Mouse (Mus musculus) monocyte, adult 5-6 weeks (primary cell): ENCODE data around the gene Fmo2. TPM values are rescaled to one million over a fixed set of nuclear protein-coding genes. Genes with fewer than 3 reads are reported as not detected.

Experiments
- ATAC-seq: fragments of 153-309, 156-312 bp; replicated peaks from 2 replicates; pipeline ENCODE4 v1.8.0; 2017; ENCODE audit warnings: mild to moderate bottlenecking; ENCODE audit not compliant: low TSS enrichment, insufficient number of reproducible peaks, severe bottlenecking, poor library complexity, low FRiP score
- total RNA-seq: library from RNA; stranded (forward); fragments of 200-1000, 200-491, 200-594 nt; gene quantifications from 3 replicates; pipeline ENCODE4 v1.2.3, GENCODE M21; 2017

Fmo2 gene
- not detected in 3 replicates for total RNA-seq

DNA sequence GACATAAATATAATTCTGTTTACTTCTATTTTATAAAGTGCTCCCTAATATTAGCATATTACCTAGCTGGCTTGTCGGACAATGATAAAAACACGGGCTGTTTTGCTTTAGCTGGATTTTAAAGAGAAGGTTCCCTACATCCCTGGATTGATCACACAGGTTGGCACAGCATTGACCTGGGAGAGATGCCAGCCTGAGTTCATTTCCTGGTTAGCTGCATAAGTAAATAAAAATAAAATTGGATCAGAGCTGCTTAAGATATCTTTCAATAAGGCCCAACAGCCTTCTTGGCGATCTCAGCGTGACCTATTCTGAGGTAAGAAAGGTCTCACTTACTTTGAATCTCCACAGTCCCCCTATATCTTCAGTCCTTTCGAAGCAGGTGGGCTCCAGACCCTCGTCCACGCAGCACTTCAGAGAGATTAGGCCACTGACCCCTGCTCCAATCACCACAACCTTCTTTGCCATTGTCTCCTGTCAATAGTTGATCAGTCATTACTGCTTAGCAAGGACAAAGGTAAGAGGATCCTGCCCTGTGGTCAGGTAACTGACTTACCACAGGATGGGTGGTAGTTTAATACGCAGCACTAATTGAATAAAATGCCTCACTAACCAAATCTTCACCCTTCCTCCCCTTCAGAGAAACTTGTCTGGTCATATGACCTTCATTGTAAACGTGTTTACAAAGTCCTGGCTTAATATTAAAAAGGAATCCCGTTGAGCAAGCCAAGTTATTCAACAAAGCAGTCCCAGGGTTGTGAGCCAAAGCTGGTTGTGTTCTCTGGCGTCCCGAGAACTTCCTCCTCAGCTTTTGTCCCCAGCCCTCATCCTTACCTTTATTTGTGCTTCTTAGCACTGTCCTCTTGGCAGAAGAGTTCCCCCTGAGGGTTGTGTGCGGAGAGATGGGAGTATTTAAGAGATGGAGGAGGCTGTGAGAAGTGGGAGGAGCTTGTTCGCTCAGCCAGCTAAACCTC, at the start of gene Fmo2:
Gene Fmo2 (minus strand): TSS at position 889 of the 974 bp plus-strand sequence.
- no peak for ATAC-seq

DNA sequence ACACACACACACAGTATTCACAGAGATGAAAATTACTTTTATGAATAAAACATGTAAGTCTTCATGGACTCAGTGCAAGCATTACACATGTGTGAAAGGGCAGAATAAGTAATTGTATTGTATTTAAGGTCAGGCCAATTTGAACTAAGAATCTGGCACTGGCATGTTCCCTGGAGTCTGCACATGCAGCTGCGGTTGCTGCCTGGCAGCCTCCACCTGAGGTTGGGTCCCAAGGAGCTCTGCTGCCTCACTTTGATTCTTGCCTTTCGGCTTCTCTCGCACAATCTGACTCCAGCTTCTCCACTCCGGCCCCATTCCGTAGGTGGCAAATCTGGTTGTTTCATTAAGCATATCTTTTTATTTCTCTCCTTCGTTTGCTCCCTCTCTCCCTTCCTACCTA, 49.4 kb upstream of the Fmo2 start:
- no peak for ATAC-seq

GRCm38 (mm10) chr1:162946837-162947558, 48.5 kb upstream of the Fmo2 start:
- ATAC-seq: no peak

DNA sequence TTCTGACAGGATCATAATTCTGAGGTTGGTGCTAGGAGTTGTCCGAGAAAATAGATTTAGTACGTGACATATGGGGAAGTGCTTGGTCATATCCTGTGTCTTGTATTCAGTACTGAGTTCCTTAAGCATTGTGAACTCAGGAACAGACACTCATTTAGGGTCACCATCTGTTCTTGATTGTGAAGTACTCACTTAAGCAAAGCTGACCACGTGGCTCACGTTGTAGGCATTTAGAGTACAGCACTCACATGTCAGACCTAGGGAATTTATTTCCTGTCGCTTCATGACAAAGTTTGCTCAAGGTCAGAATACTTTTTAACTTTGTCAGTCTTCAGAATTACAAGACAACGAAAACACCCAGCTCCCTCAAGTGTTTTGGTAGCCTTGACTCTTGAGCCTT, 45.2 kb upstream of the Fmo2 start:
- ATAC-seq: no peak

DNA sequence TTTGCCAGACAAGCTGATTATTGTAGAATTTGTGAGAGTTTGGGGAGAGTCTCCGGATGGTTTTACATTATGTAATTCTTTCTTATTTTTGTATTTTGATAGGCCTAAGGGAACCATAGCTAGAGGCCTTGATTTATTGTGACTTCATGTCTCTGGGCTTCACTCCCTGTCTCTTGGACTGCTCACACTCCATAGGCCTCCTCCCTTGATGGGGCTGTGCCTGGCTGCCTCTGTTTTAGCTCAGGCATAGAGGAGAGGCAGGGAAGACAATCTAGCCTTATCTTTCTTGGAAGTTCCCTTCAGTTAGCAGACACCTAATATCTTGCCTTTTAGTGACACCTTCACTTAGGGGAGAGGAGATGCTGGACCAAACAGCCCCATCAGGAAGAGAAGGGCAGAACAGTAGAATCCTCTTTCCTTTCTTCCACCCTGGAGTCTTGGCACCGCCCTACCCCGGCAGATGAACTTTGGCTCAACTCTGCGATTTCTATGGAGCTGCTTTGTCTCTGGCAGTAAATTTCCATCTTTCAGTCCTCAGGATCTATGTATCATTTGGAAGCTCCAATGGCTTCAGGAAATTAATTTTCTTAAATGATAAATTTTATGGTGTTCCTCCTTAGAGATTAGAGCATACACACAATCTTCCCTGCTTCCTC, 40.3 kb upstream of the Fmo2 start:
- ATAC-seq: no peak

- no peak for ATAC-seq
Measured at GRCm38 (mm10) chr1:162937970-162938695, 39.6 kb upstream of the Fmo2 start.

DNA sequence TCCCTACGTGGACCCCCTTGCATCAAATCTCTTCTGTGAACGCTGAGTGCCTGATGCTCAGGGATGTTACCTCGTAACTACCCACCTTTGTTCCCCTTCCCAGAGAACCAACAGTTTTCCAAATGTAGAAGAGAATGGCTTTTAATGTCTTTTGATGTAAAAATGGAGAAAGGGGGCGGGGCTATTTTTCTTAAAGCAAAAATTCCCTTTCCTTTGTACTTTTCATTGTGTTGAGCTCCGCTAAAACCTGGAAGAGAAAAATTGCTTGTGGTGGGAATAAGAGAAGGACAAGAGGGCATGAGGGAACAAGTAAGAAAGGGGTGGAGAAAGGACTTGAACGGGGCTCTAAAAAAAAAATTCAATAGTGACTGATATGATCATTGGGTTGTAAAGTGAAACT, 38.9 kb upstream of the Fmo2 start, which contains the start of gene Fmo6:
Gene Fmo6 (minus strand): TSS at position 101 of the 400 bp plus-strand sequence.
- no peak for ATAC-seq

DNA sequence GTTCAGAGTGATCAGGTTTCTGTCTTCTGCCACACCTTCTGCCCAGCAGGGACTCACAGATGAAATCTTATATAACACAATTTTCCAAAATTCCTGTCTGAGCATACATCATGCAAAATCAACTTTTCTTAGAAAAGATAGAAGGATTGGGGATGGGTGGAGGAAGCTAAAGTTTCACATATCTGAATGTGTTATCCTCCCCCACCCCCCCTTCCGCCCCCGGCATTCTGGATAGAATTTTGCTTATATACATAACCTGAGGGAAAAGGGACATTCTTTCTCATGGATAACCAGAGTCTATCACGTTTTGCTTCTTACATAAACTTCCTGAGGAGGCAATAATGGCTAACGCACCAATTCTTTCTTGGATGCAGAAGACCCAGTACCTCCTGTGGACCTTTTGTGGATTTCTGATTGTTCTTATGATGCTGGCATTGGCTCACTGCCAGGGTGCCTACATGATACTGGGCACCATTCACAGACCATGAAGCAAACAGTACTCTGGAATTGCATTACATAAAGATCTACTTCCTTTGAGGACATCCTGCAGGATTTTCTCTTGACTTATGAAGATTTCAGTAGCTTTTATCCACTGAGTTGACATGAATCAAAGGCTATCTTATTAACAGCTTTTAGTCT, 36.0 kb upstream of the Fmo2 start:
- ATAC-seq: no peak

DNA sequence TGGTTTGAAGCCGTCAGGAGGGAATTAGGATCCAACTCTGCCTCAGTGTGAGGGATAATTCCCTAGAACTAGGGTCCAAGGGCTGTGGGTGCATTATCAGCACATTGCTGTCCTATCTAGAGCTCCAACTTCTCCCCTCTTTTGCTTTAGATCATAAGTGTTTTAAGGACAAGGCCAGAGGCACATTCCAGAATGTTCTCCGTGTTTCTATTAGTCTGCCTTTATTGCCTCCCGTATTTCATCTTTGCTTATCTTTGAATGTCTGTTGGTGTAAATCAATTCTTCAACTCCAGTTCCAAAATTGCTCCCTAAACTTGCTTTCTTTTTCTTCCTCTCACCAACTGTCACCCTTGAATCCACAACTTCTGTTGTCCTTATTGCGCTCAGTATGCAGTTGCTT, 33.9 kb upstream of the Fmo2 start:
- no peak for ATAC-seq

DNA sequence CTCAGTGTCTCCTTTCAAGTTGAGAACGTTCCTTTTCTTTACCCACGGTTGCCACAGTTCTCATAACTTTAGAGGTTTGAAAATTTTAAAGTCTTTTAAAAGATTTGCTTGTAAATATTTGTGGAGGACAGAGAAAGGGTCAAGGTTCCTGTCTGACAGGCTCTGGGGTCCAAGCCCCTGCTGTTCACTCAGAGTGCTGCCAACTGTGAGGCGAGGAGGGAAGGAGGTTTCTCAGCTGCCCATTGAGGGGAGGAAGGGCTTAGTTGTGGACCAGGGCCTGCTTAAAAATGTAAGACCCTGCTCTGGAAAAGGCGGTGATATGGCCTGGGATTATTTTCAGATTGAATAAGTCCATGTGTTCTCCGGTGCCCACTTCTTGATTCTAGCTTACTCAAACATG, 33.4 kb upstream of the Fmo2 start:
- no peak for ATAC-seq

DNA sequence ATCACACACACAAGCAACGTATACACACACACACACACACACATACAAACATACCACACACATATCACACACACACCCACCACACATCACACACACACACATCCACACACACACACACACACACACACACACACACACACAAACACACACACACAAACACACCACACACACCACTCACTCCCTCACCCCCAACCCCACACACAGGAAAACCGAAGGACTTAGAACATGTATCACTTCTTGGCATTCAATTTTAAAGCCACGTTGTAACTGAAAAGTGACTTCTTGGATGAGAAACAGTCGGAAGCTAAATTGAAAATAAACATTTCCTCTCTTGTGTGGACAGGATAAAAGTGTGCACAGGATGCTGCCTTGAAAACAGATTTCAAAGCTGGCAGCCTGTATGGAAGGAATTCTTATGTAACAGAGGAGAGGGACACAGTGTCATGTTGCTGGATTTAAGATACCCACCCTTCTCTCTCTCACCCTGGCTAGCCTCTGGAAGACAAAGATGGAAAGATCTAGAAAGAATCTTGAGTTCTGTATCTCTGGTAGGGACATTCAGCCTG, 32.9 kb upstream of the Fmo2 start:
- no peak for ATAC-seq

DNA sequence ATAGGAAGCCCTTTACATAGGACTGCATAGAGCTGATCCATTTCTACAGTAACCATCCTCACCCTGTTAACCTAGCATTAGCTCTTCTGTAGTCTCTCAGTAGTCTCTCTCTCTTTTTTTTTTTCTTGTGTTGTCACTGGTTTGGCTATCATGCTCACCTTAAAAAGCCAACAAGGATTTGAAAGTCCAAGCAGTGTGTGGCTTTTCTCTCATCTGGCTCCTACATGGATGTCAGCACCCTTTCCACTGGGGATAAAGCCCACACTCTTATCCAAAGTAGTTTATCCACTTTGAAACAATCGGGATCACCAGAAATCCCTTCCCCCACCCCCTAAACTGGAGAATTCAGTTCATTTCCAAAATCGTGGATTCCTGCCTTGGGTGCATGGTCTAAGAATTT, 32.1 kb upstream of the Fmo2 start:
- no peak for ATAC-seq

- no peak for ATAC-seq
Measured at GRCm38 (mm10) chr1:162929146-162929545, 30.6 kb upstream of the Fmo2 start.

DNA sequence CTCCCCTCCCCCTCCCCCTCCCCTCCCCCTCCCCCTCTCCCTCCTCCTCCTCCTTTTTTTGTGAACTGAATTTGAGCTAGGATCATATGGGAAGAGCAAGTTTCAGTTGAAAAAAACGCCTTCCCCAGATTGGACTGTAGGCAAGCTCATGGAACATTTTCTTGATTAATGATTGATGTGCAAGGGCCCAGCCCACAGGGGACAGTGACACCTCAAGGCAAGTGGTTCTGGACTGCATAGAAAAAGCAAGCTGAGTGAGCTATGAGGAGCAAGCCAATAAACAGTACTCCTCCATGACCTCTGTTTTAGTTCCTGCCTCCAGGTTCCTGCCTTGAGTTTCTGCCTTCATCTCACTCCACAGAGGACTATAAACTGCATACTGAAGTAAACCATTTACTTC, 26.6 kb upstream of the Fmo2 start:
- ATAC-seq: no peak

DNA sequence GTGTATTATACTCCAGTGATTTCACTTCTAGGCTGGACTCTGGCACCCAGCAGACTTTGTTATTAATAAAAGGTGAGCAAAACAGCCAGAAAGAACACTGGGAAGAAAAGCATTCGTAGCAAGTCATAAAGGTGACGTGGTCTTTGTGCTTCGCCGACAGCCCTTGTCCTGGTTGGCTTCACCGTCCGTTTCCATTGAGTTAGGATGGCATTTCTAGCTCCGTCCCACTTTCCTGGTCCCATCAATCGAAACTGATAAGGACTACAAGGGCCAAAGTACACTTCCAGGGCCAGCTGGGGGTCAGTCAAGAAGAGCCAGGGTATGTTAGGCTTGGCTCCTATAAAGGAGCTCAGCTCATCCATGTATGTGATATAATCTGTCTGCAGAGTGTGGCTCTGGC, 18.1 kb upstream of the Fmo2 start:
- ATAC-seq: no peak

DNA sequence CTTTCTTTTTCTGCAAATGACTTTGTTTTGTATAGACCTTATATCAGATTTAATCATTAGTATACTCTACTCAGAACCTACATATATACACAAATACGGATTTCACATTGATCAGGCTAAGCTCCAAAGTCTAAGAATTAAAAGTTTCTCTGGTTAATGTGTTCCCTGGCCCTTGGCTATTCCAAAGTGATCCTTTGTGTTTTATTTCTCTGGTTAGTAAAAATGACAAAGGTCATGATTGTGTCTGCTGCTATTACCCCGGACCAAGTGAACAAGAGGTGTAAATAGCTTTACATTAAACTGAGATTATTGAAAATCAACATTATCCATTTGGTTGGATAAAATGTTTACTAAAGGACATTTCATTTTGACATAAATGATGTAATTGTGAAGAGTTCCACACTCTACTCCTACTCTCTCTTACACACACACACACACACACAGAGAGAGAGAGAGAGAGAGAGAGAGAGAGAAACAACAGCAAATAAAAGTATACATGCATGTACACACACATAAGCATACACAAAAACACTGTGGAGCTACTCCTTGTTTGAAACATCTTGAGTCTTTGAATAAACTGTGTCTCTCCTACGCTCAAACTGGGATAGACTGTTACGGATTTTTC, 16.5 kb upstream of the Fmo2 start:
- no peak for ATAC-seq

GRCm38 (mm10) chr1:162912085-162912484, 13.6 kb upstream of the Fmo2 start:
- ATAC-seq: no peak

DNA sequence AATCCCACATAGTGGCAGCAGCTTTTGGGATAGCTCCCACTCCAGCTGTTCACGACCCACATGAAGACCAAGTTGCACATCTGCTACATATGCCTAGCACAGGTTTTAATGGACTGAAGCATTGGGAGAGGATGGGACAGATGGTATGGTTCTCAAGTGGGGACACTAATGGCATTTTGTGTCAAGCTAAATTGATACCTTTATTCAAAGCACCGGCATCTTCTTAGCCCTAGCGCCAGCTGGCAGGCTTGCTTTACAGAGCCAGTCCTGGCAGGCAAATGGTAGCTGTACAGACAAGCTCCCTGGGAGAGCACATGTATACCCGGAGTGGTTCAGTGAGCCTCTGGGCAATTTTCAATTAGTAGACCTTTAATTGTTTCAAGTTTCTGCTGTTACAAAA, 3.4 kb upstream of the Fmo2 start:
- ATAC-seq: no peak
